Mouse (Mus musculus) myocyte (in vitro differentiated cells): ENCODE results near the gene Foxg1. TPM values are rescaled to one million over a fixed set of nuclear protein-coding genes. Genes with fewer than 3 reads are reported as not detected.

ENCODE experiments used
- H3K27me3 ChIP-seq: one replicate; pipeline ENCODE4 v1.6.1; 2011; ENCODE audit not compliant: control insufficient read depth, insufficient read depth, insufficient read length
- H3K36me3 ChIP-seq: one replicate; pipeline ENCODE4 v1.6.1; 2011; ENCODE audit not compliant: control insufficient read depth, insufficient read depth
- H3K4me2 ChIP-seq: one replicate; pipeline ENCODE4 v1.6.1; 2011; ENCODE audit warnings: low read depth, control low read depth
- H3K4me3 ChIP-seq: one replicate; pipeline ENCODE4 v1.5.1; 2011; ENCODE audit warnings: mild to moderate bottlenecking, control low read depth, moderate library complexity
- H3K79me2 ChIP-seq: one replicate; pipeline ENCODE4 v1.6.1; 2011; ENCODE audit not compliant: control insufficient read depth, insufficient read depth
- H3ac ChIP-seq: one replicate; pipeline ENCODE4 v1.6.1; 2011; ENCODE audit not compliant: control insufficient read depth, insufficient read length
- CEBPB ChIP-seq: IDR thresholded peaks from 2 replicates; pipeline ENCODE4 v1.6.1; 2011; ENCODE audit warnings: mild to moderate bottlenecking, moderate library complexity; ENCODE audit not compliant: poor library complexity, insufficient read depth, severe bottlenecking
- E2F4 ChIP-seq: IDR thresholded peaks from one replicate; pipeline ENCODE4 v1.6.1; 2011; ENCODE audit warnings: mild to moderate bottlenecking, control low read depth, moderate library complexity; ENCODE audit not compliant: insufficient read depth
- MAX ChIP-seq: IDR thresholded peaks from one replicate; pipeline ENCODE4 v1.6.1; 2011; ENCODE audit warnings: low read depth, mild to moderate bottlenecking, control low read depth
- MYOD1 ChIP-seq, 3 experiments: IDR thresholded peaks; one replicate each; pipeline ENCODE4 v1.6.1; 2011; ENCODE audit warnings: control low read depth in 2 of 3, low read depth in 2 of 3, mild to moderate bottlenecking in 2 of 3, moderate library complexity in 1 of 3; ENCODE audit not compliant: insufficient read length in 2 of 3, control insufficient read depth in 1 of 3
- MYOG ChIP-seq, 3 experiments: IDR thresholded peaks; one replicate each; pipeline ENCODE4 v1.6.1; 2011; ENCODE audit warnings: control low read depth in 2 of 3, low read depth in 2 of 3, mild to moderate bottlenecking in 2 of 3; ENCODE audit not compliant: insufficient read length in 2 of 3, control insufficient read depth in 1 of 3, insufficient read depth in 1 of 3
- POLR2A ChIP-seq: IDR thresholded peaks from one replicate; pipeline ENCODE4 v1.6.1; 2011; ENCODE audit warnings: low read depth, mild to moderate bottlenecking, control low read depth, moderate library complexity; ENCODE audit not compliant: insufficient read length
- POLR2AphosphoS2 ChIP-seq: IDR thresholded peaks from one replicate; pipeline ENCODE4 v1.6.1; 2011; ENCODE audit warnings: low read depth, control low read depth; ENCODE audit not compliant: insufficient read length
- REST ChIP-seq: IDR thresholded peaks from one replicate; pipeline ENCODE4 v1.6.1; 2011; ENCODE audit warnings: mild to moderate bottlenecking, control low read depth, moderate library complexity; ENCODE audit not compliant: insufficient read depth, insufficient read length
- SRF ChIP-seq: IDR thresholded peaks from one replicate; pipeline ENCODE4 v1.6.1; 2011; ENCODE audit warnings: low read depth; ENCODE audit not compliant: control insufficient read depth, insufficient read length
- TCF12 ChIP-seq: IDR thresholded peaks from one replicate; pipeline ENCODE4 v1.6.1; 2011; ENCODE audit warnings: mild to moderate bottlenecking, control low read depth; ENCODE audit not compliant: poor library complexity, insufficient read depth, severe bottlenecking
- TCF3 ChIP-seq: IDR thresholded peaks from one replicate; pipeline ENCODE4 v1.6.1; 2011; ENCODE audit warnings: low read depth, control low read depth; ENCODE audit not compliant: insufficient read length
- USF1 ChIP-seq: IDR thresholded peaks from one replicate; pipeline ENCODE4 v1.6.1; 2011; ENCODE audit warnings: low read depth, mild to moderate bottlenecking, control low read depth, moderate library complexity
- polyA plus RNA-seq: library from polyadenylated mRNA; unstranded; fragments of >200 nt; fragmentation: generic; extraction: Trizol; gene quantifications from one replicate; pipeline ENCODE4 v1.2.1, GENCODE M21; 2012; ENCODE audit warnings: missing spikeins

Foxg1 gene
- polyA plus RNA-seq, 1 experiment = not detected

DNA sequence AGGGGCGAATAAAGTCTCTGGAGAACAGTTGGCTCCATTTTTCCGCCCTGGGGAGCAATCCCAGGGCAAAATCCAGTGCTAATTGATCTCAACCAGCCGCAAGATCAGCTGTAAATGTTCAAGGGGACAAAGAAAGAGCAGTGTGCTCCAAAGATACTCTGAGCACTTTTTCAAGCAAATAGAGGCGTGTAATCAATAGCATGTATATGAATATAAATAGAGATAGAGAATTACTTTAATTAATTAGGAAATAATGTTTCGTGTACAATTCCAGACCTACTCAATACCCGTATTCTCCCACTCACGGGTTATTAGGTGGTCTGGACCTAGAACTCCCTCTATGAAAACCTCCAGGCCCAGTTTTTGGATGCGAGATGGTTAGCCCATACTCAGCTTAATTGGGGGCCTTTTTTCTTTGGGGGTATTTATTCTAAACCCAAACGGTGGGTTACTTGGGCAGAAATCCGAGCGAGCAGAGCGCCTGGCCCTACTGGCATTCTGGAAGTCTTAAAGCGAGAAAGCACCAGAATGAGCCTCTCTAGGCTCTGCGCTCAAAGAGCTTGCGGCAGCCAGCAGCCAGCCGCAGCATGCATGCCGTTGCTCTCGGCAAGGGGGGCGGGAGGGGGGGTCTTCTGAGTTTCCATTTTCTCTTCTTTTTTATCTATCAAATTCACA, 6.0 kb upstream of the Foxg1 start:
- Histone ChIP-seq H3K79me2 (no peaks in the 10 kb centered on the region), H3K4me2 (no peak overlapping the region), H3K4me3 (no peak overlapping the region), H3ac (no peak overlapping the region), H3K27me3 (no peaks in the 10 kb centered on the region), H3K36me3 (no peaks in the 10 kb centered on the region)
- no peak for TF ChIP-seq MYOG (IDR thresholded peaks at IDR 0.05; ENCODE audit: control insufficient read depth in 1 of 3, insufficient read depth in 1 of 3, insufficient read length in 2 of 3, low read depth in 2 of 3)
- TF ChIP-seq E2F4 = no peak
- TF ChIP-seq POLR2AphosphoS2 = no peak
- no peak for TF ChIP-seq MYOD1 (IDR thresholded peaks at IDR 0.05; ENCODE audit: control insufficient read depth in 1 of 3, insufficient read length in 2 of 3, low read depth in 2 of 3)
- TF ChIP-seq TCF3 = no peak
- TF ChIP-seq POLR2A = no peak
- TF ChIP-seq TCF12 = no peak
- no peak for TF ChIP-seq CEBPB
- TF ChIP-seq SRF = no peak

DNA sequence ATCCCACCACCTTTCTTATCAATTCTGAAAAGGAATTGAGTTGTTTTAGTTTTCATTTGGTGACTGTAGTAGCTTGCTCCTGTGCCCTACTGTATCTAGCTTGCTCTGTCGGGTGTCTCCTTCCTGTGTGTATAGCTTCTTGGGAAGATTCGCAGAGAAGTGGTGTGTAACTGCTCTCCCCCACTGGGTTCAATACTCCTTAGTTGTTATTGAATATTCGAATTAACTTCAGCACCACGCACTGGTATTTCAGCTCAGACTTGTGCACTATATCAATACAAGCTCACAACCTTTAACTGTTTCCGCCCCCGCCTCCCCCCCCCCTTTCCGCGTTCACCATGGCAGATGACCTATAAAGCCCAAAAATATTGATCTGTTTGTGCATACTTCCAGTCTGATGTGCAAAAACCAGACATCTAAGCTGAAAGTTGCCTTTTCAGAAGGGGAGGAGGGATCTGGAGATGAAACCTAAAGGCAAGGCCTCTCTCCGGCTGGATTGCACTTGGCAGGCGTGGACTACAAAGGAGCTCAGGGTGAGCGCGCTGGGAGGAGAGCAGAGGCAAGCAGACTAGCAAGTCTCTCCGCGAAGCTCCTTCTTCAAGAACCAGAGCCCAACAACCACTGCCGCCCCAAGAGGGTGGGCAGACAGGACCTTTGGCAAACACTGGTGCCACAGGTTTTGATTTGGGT, 5.0 kb upstream of the Foxg1 start:
- Histone ChIP-seq H3K79me2 (no peaks in the 10 kb centered on the region), H3K36me3 (no peaks in the 10 kb centered on the region), H3ac (no peak overlapping the region), H3K4me3 (no peak overlapping the region), H3K4me2 (no peak overlapping the region), H3K27me3 (no peaks in the 10 kb centered on the region)
- TF ChIP-seq POLR2A = no peak
- TF ChIP-seq MAX = no peak
- TF ChIP-seq E2F4 = no peak
- TF ChIP-seq USF1 = no peak
- no peak for TF ChIP-seq MYOG (IDR thresholded peaks at IDR 0.05; ENCODE audit: control insufficient read depth in 1 of 3, insufficient read depth in 1 of 3, insufficient read length in 2 of 3, low read depth in 2 of 3)
- no peak for TF ChIP-seq CEBPB
- no peak for TF ChIP-seq REST
- TF ChIP-seq MYOD1 (IDR thresholded peaks at IDR 0.05; ENCODE audit: control insufficient read depth in 1 of 3, insufficient read length in 2 of 3, low read depth in 2 of 3) = no peak
- TF ChIP-seq TCF3 = no peak
- no peak for TF ChIP-seq TCF12

DNA sequence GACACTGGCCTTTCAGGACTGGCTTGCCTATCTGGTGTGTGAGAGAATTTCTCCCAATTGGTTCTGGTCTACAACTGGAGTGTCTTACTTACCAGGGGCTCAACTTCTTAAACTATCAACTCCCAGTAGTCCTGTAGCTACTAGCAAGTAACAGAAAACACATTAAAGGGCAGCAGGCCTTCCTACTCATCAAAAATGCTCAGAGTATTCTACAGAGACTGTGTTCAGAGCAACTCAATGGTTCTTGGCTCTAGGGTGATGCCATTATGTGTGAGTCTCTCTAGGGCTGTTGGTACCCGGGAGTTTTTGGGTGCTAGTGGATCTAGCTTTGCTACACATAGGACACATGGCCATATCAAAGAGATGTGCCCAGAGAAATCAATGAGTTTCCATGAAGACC, 3.5 kb upstream of the Foxg1 start:
- H3K27me3 ChIP-seq = no peaks in the 10 kb centered on the region
- H3K4me3 ChIP-seq = no peak overlapping the region
- H3ac ChIP-seq = no peak overlapping the region
- no peak for TF ChIP-seq MYOD1 (IDR thresholded peaks at IDR 0.05; ENCODE audit: control insufficient read depth in 1 of 3, insufficient read length in 2 of 3, low read depth in 2 of 3)
- TF ChIP-seq MYOG (IDR thresholded peaks at IDR 0.05; ENCODE audit: control insufficient read depth in 1 of 3, insufficient read depth in 1 of 3, insufficient read length in 2 of 3, low read depth in 2 of 3) = no peak
- TF ChIP-seq E2F4 = no peak
- TF ChIP-seq MAX = no peak
- no peak for TF ChIP-seq TCF12
- no peak for TF ChIP-seq USF1
- TF ChIP-seq SRF = no peak
- TF ChIP-seq CEBPB = no peak
- TF ChIP-seq REST = no peak
- TF ChIP-seq TCF3 = no peak
- no peak for TF ChIP-seq POLR2A
- no peak for TF ChIP-seq POLR2AphosphoS2
- no peaks in the 10 kb centered on the region for H3K36me3 ChIP-seq
- no peak overlapping the region for H3K4me2 ChIP-seq
- no peaks in the 10 kb centered on the region for H3K79me2 ChIP-seq

DNA sequence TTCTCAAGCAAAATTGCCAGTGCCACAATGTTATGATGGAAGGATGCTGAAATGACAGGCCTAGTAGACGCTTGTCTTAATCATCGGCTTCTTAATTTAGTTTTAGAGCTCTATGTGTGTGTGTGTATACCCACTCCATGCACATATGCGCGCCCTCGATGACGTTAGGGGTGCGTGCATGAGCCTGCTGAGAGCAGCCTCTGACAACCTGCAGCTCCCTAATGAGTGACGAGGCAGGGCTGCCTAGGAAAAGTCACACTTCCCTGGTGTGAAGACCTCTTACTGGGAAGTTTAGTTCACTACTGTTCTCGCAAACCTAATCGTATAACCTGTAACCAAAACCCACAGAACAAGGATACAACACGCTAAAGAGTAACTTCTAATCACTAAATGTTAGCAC, 3.0 kb upstream of the Foxg1 start:
- H3K4me3 ChIP-seq = no peak overlapping the region
- H3K4me2 ChIP-seq = no peak overlapping the region
- no peaks in the 10 kb centered on the region for H3K36me3 ChIP-seq
- H3K79me2 ChIP-seq = no peaks in the 10 kb centered on the region
- TF ChIP-seq MAX (no peak), POLR2A (no peak), SRF (no peak), MYOG (IDR thresholded peaks at IDR 0.05; ENCODE audit: control insufficient read depth in 1 of 3, insufficient read depth in 1 of 3, insufficient read length in 2 of 3, low read depth in 2 of 3) (no peak), E2F4 (no peak)
- H3ac ChIP-seq = no peak overlapping the region
- H3K27me3 ChIP-seq = no peaks in the 10 kb centered on the region
